8 mouse cellular contexts compared by ENCODE assay signal in genomic region chr9:121710584-121710975, GRCm38 (mm10). TPM values are rescaled to one million over a fixed set of nuclear protein-coding genes. Genes with fewer than 3 reads are reported as not detected.
DNase-seq lines count a peak whose midpoint lies in the region; ATAC-seq lines count a peak whose summit lies in the region.

No protein-coding gene starts in this region.

- peak; percentile 31 for DNase-seq in embryo, embryonic 10 days (ENCODE audit: low spot score)
- no peak for DNase-seq in embryo, embryonic 10.5 days (ENCODE audit: low spot score)
- peak; percentile 45 for DNase-seq in 3T3-L1 (ENCODE audit: low read depth, low spot score)
- DNase-seq in embryonic facial prominence, embryonic 10.5 days (ENCODE audit: low spot score): no peak
- no peak for DNase-seq in frontal cortex, postnatal 14 days (ENCODE audit: low spot score in 2 of 2)
- no peak for DNase-seq in adrenal gland, postnatal 25 days

- H3K27ac ChIP-seq in embryonic facial prominence, embryonic 10.5 days (replicated peaks): peak overlapping the region; percentile 90
- peak overlapping the region; percentile 97 for H3K27ac ChIP-seq in intestine, embryonic 15.5 days

- peak overlapping the region; percentile 85 for H3K9ac ChIP-seq in intestine, embryonic 15.5 days

- WGBS in embryonic facial prominence, embryonic 10.5 days: under 1% methylated on average over 18 of the region's 18 CpGs
- WGBS in intestine, embryonic 15.5 days: under 1% methylated on average over 18 of the region's 18 CpGs

- no peaks in the 10 kb centered on the region for H3K9me3 ChIP-seq in embryonic facial prominence, embryonic 10.5 days
- H3K9me3 ChIP-seq in intestine, embryonic 15.5 days: no peaks in the 10 kb centered on the region
- no peaks in the 10 kb centered on the region for H3K9me3 ChIP-seq in megakaryocyte, embryonic 14.5 days

- peak overlapping the region; percentile 96 for H3K4me3 ChIP-seq in embryonic facial prominence, embryonic 10.5 days
- H3K4me3 ChIP-seq in intestine, embryonic 15.5 days (replicated peaks): peak overlapping the region; percentile 82
- H3K4me3 ChIP-seq in megakaryocyte, embryonic 14.5 days (replicated peaks): peak overlapping the region; percentile 96

- H3K4me2 ChIP-seq in intestine, embryonic 15.5 days (replicated peaks): peak overlapping the region; percentile 68

- no peaks in the 10 kb centered on the region for H3K27me3 ChIP-seq in embryonic facial prominence, embryonic 10.5 days (replicated peaks; ENCODE audit: low read depth, poor library complexity, severe bottlenecking)
- no peaks in the 10 kb centered on the region for H3K27me3 ChIP-seq in intestine, embryonic 15.5 days (replicated peaks)
- no peaks in the 10 kb centered on the region for H3K27me3 ChIP-seq in megakaryocyte, embryonic 14.5 days (replicated peaks)

- peaks cover 26% of the 10 kb centered on the region for H3K4me1 ChIP-seq in embryonic facial prominence, embryonic 10.5 days
- H3K4me1 ChIP-seq in intestine, embryonic 15.5 days (replicated peaks): peaks cover 6% of the 10 kb centered on the region; the same call in 1 of the 2 replicates
- peaks cover 75% of the 10 kb centered on the region for H3K4me1 ChIP-seq in megakaryocyte, embryonic 14.5 days

- ATAC-seq in intestine, embryonic 15.5 days: peak; percentile 61

- peaks cover 22% of the 10 kb centered on the region for H3K36me3 ChIP-seq in embryonic facial prominence, embryonic 10.5 days (replicated peaks)
- H3K36me3 ChIP-seq in intestine, embryonic 15.5 days: 0 out of 2 replicates have a peak, but pooled peaks cover 4% of the 10 kb centered on the region
- peaks cover 23% of the 10 kb centered on the region for H3K36me3 ChIP-seq in megakaryocyte, embryonic 14.5 days (replicated peaks; ENCODE audit: low read length)

RNA-seq across cellular contexts. Expression of gene Ss18l2, which starts 0.5 kb away (rescaled TPM):
- polyA plus RNA-seq in embryonic facial prominence, embryonic 10.5 days (2016; fragmentation: Nextera tagmentation; extraction: Ambion mirVana): 91.0 and 92.4 TPM in 2 replicates
- 141 and 147 TPM in 2 replicates for polyA plus RNA-seq in intestine, embryonic 15.5 days (2015; fragmentation: Nextera tagmentation; extraction: Ambion mirVana)
- polyA plus RNA-seq in megakaryocyte, embryonic 14.5 days (2012; ENCODE audit: insufficient read depth, low replicate concordance): 30.1 and 45.4 TPM in 2 replicates
- total RNA-seq in adrenal gland, postnatal 25 days (2021): 41.6 and 44.9 TPM in 2 replicates

RNA-seq across cellular contexts. Expression of gene Sec22c, which starts 5.3 kb away (rescaled TPM):
- 14.9 and 17.8 TPM in 2 replicates for polyA plus RNA-seq in embryonic facial prominence, embryonic 10.5 days (2016; fragmentation: Nextera tagmentation; extraction: Ambion mirVana)
- 14.5 and 14.7 TPM in 2 replicates for polyA plus RNA-seq in intestine, embryonic 15.5 days (2015; fragmentation: Nextera tagmentation; extraction: Ambion mirVana)
- 1.2 and 2.4 TPM in 2 replicates for polyA plus RNA-seq in megakaryocyte, embryonic 14.5 days (2012; ENCODE audit: insufficient read depth, low replicate concordance)
- total RNA-seq in adrenal gland, postnatal 25 days (2021): 4.9 and 5.3 TPM in 2 replicates

RNA-seq across cellular contexts. Expression of gene Nktr, which starts 8.4 kb away (rescaled TPM):
- 61.2 and 62.9 TPM in 2 replicates for polyA plus RNA-seq in embryonic facial prominence, embryonic 10.5 days (2016; fragmentation: Nextera tagmentation; extraction: Ambion mirVana)
- 57.9 and 62.6 TPM in 2 replicates for polyA plus RNA-seq in intestine, embryonic 15.5 days (2015; fragmentation: Nextera tagmentation; extraction: Ambion mirVana)
- polyA plus RNA-seq in megakaryocyte, embryonic 14.5 days (2012; ENCODE audit: insufficient read depth, low replicate concordance): 4.4 and 6.4 TPM in 2 replicates
- total RNA-seq in adrenal gland, postnatal 25 days (2021): 90.6 and 90.8 TPM in 2 replicates

RNA-seq across cellular contexts. Expression of gene Zfp651, which starts 48.5 kb away (rescaled TPM):
- polyA plus RNA-seq in embryonic facial prominence, embryonic 10.5 days (2016; fragmentation: Nextera tagmentation; extraction: Ambion mirVana): 5.3 and 6.4 TPM in 2 replicates
- 13.0 and 14.0 TPM in 2 replicates for polyA plus RNA-seq in intestine, embryonic 15.5 days (2015; fragmentation: Nextera tagmentation; extraction: Ambion mirVana)
- polyA plus RNA-seq in megakaryocyte, embryonic 14.5 days (2012; ENCODE audit: insufficient read depth, low replicate concordance): 1.9 and 2.9 TPM in 2 replicates
- total RNA-seq in adrenal gland, postnatal 25 days (2021): 33.3 and 55.7 TPM in 2 replicates

Comparison
In these comparisons a context has a peak if more than half of its experiments do, and no peak if none do; other contexts are left out.
1. DNase-seq: peak in embryo, embryonic 10 days (single experiment) and 3T3-L1 (single experiment); none in embryo, embryonic 10.5 days (single experiment), embryonic facial prominence, embryonic 10.5 days (single experiment), frontal cortex, postnatal 14 days (0 of 2) and adrenal gland, postnatal 25 days (single experiment).
2. Peak in every context shown above with its lines, with median percentiles within 50 percentile points of each other: H3K4me3 ChIP-seq.